Mouse (Mus musculus) forebrain, embryonic 16.5 days (tissue): ENCODE data around the gene Mea1. TPM values are rescaled to one million over a fixed set of nuclear protein-coding genes. Genes with fewer than 3 reads are reported as not detected.
A peak's percentile ranks its signal among the peaks of the same experiment; 100 is the strongest.

Source experiments
- ATAC-seq: fragments of 200-750 bp; cut with Nextera tagmentation; 2 replicates; pipeline ENCODE4 v1.8.0; 2017; ENCODE audit warnings: mild to moderate bottlenecking, moderate library complexity
- H3K27ac ChIP-seq: fragments of 300-500 bp; sonication (generic); 2 replicates; pipeline ENCODE4 v1.5.1; 2014; ENCODE audit warnings: low read length, control low read depth
- H3K27me3 ChIP-seq: fragments of 300-500 bp; sonication (generic); replicated peaks from 2 replicates; pipeline ENCODE4 v1.6.1; 2014; ENCODE audit warnings: low read length; ENCODE audit not compliant: control insufficient read depth, insufficient read depth
- H3K36me3 ChIP-seq: fragments of 300-500 bp; sonication (generic); 2 replicates; pipeline ENCODE4 v1.6.1; 2014; ENCODE audit not compliant: control insufficient read depth, insufficient read depth
- H3K4me1 ChIP-seq: fragments of 300-500 bp; sonication (generic); replicated peaks from 2 replicates; pipeline ENCODE4 v1.6.1; 2014; ENCODE audit warnings: low read length; ENCODE audit not compliant: control insufficient read depth, insufficient read depth
- H3K4me2 ChIP-seq: fragments of 300-500 bp; sonication (generic); 2 replicates; pipeline ENCODE4 v1.6.1; 2014; ENCODE audit warnings: mild to moderate bottlenecking, low read length, control low read depth
- H3K4me3 ChIP-seq: fragments of 300-500 bp; sonication (generic); replicated peaks from 2 replicates; pipeline ENCODE4 v1.5.1; 2014; ENCODE audit warnings: mild to moderate bottlenecking, low read length, control low read depth
- H3K9ac ChIP-seq: fragments of 300-500 bp; sonication (generic); replicated peaks from 2 replicates; pipeline ENCODE4 v1.6.1; 2014; ENCODE audit warnings: low read depth, low read length, control low read depth
- H3K9me3 ChIP-seq: fragments of 300-500 bp; sonication (generic); 2 replicates; pipeline ENCODE4 v1.6.1; 2016; ENCODE audit warnings: low read length; ENCODE audit not compliant: control insufficient read depth
- WGBS: fragments of 180-500 bp; shearing (Covaris S2); extraction: QIAGEN DNeasy Blood & Tissue Kit; methylation state at CpG from one replicate; pipeline ENCODE4 v1.1.7; 2014; 5-methylcytosine and 5-hydroxymethylcytosine counted together
- polyA plus RNA-seq: library from polyadenylated mRNA; unstranded; fragments of >200 nt; fragmentation: Nextera tagmentation; extraction: Ambion mirVana; gene quantifications from 2 replicates; pipeline ENCODE4 v1.2.1, GENCODE M21; 2015

Mea1 gene
- polyA plus RNA-seq, 1 experiment from 2014 or later, result 240 TPM

GRCm38 (mm10) chr17:46661981-46662380 is 16.6 kb upstream of the Mea1 start:
- ATAC-seq, result no peak
- WGBS, result 91% methylated on average over 12 of the region's 12 CpGs
- no peaks in the 10 kb centered on the region for H3K9me3 ChIP-seq
- no peaks in the 10 kb centered on the region for H3K4me1 ChIP-seq
- H3K36me3 ChIP-seq, result peaks cover 33% of the 10 kb centered on the region
- no peak overlapping the region for H3K4me3 ChIP-seq
- no peak overlapping the region for H3K9ac ChIP-seq
- H3K27me3 ChIP-seq, result no peaks in the 10 kb centered on the region
- no peak overlapping the region for H3K27ac ChIP-seq
- H3K4me2 ChIP-seq, result no peak overlapping the region

- no peaks in the 10 kb centered on the region for H3K27me3 ChIP-seq
- no peaks in the 10 kb centered on the region for H3K4me1 ChIP-seq
- H3K4me3 ChIP-seq, result no peak overlapping the region
- WGBS, result 86% methylated on average over 5 of the region's 5 CpGs
- no peaks in the 10 kb centered on the region for H3K9me3 ChIP-seq
- peaks cover 34% of the 10 kb centered on the region for H3K36me3 ChIP-seq
- H3K27ac ChIP-seq, result no peak overlapping the region
- ATAC-seq, result no peak
- no peak overlapping the region for H3K9ac ChIP-seq
- no peak overlapping the region for H3K4me2 ChIP-seq
Observed at GRCm38 (mm10) chr17:46662730-46663129, 15.9 kb upstream of the Mea1 start.

- H3K27me3 ChIP-seq, result no peaks in the 10 kb centered on the region
- no peaks in the 10 kb centered on the region for H3K9me3 ChIP-seq
- no peak overlapping the region for H3K4me2 ChIP-seq
- no peak overlapping the region for H3K4me3 ChIP-seq
- no peak overlapping the region for H3K9ac ChIP-seq
- H3K36me3 ChIP-seq, result peaks cover 31% of the 10 kb centered on the region
- H3K4me1 ChIP-seq, result no peaks in the 10 kb centered on the region
- no peak overlapping the region for H3K27ac ChIP-seq
- no peak for ATAC-seq
- WGBS, result 92% methylated on average over 16 of the region's 16 CpGs
Observed at GRCm38 (mm10) chr17:46667712-46668111, 10.9 kb upstream of the Mea1 start.

GRCm38 (mm10) chr17:46669911-46670310 is 8.7 kb upstream of the Mea1 start:
- H3K36me3 ChIP-seq, result peaks cover 17% of the 10 kb centered on the region; the same call in 1 of the 2 replicates
- WGBS, result 96% methylated on average over 10 of the region's 10 CpGs
- no peak overlapping the region for H3K9ac ChIP-seq
- H3K27me3 ChIP-seq, result no peaks in the 10 kb centered on the region
- H3K27ac ChIP-seq, result no peak overlapping the region
- no peak overlapping the region for H3K4me2 ChIP-seq
- H3K9me3 ChIP-seq, result no peaks in the 10 kb centered on the region
- H3K4me1 ChIP-seq, result peaks cover 14% of the 10 kb centered on the region
- no peak for ATAC-seq
- H3K4me3 ChIP-seq, result no peak overlapping the region

- ATAC-seq, result peak; percentile 95
- Histone ChIP-seq H3K4me1 (peaks cover 21% of the 10 kb centered on the region), H3K36me3 (peaks cover 20% of the 10 kb centered on the region), H3K4me2 (peak within 1 kb of the TSS; percentile 95), H3K27ac (peak within 1 kb of the TSS; percentile 75), H3K9me3 (no peaks in the 10 kb centered on the region), H3K27me3 (no peaks in the 10 kb centered on the region), H3K9ac (peak within 1 kb of the TSS; percentile 72), H3K4me3 (peak within 1 kb of the TSS; percentile 96)
- under 1% methylated on average over 43 of the region's 43 CpGs for WGBS
Observed at GRCm38 (mm10) chr17:46673850-46674529, 4.6 kb upstream of the Mea1 start, which contains the start of gene Rrp36. TSS of gene Rrp36 (minus strand) at chr17:46674352.

GRCm38 (mm10) chr17:46674530-46675283 is 3.9 kb upstream of the Mea1 start:
- no peak overlapping the region; the same call in none of the 2 replicates for H3K9ac ChIP-seq
- 19% methylated on average over 15 of the region's 15 CpGs for WGBS
- H3K4me3 ChIP-seq, result peak overlapping the region; percentile 96
- peak overlapping the region; percentile 75 for H3K27ac ChIP-seq
- H3K4me2 ChIP-seq, result peak overlapping the region; percentile 95
- peaks cover 14% of the 10 kb centered on the region for H3K36me3 ChIP-seq
- H3K27me3 ChIP-seq, result no peaks in the 10 kb centered on the region
- peaks cover 29% of the 10 kb centered on the region for H3K4me1 ChIP-seq
- no peaks in the 10 kb centered on the region for H3K9me3 ChIP-seq
- peak; percentile 57 for ATAC-seq

GRCm38 (mm10) chr17:46678911-46679310 is 318 bp downstream of the Mea1 start:
- H3K36me3 ChIP-seq, result peaks cover 12% of the 10 kb centered on the region
- WGBS, result 68% methylated on average over 9 of the region's 9 CpGs
- peaks cover 33% of the 10 kb centered on the region for H3K4me1 ChIP-seq
- no peaks in the 10 kb centered on the region for H3K9me3 ChIP-seq
- H3K27ac ChIP-seq, result no peak overlapping the region
- no peaks in the 10 kb centered on the region for H3K27me3 ChIP-seq
- ATAC-seq, result no peak
- H3K4me3 ChIP-seq, result no peak overlapping the region
- H3K4me2 ChIP-seq, result peak overlapping the region; percentile 81; the same call in 1 of the 2 replicates
- 0 out of 2 replicates have a peak overlapping the region, but pooled peaks have one; percentile 65 for H3K9ac ChIP-seq

- Histone ChIP-seq H3K27me3 (no peaks in the 10 kb centered on the region), H3K4me1 (peaks cover 27% of the 10 kb centered on the region), H3K36me3 (peaks cover 17% of the 10 kb centered on the region), H3K4me2 (peak overlapping the region; percentile 81), H3K4me3 (peak overlapping the region; percentile 72), H3K27ac (peak overlapping the region; percentile 84), H3K9ac (peak overlapping the region; percentile 65), H3K9me3 (no peaks in the 10 kb centered on the region)
- ATAC-seq, result peak; percentile 49
- WGBS, result under 1% methylated on average over 34 of the region's 34 CpGs
Observed at GRCm38 (mm10) chr17:46679843-46680759, 1.5 kb downstream of the Mea1 start.
